Mouse (Mus musculus) lung, postnatal 4 days (tissue): Measurements from ENCODE around the gene Rfx7.

Experiments
- DNase-seq, 2 experiments: peaks; one replicate each; pipeline ENCODE4 v3.0.0; 2021

The Rfx7 gene

GRCm38 (mm10) chr9:72558780-72559179, 26.7 kb downstream of the Rfx7 start:
- DNase-seq: no peak

DNA sequence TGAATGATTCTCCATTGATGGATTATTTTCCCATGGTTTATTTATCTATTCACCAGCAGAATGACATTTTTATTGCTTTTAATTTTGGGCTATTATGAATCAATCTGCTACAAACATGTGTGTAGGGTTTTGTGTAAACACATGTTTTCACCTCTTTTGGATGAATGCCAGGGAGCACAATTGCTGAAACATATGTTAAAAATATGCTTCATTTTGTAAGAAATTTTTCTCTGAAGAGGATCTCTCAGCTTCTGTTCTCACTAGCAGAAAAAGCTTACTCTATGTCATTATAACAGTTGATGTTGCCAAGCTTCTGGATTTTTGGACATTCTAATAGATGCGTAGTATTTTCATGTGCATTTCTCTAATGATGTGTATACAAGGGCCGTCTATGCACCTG, 28.3 kb downstream of the Rfx7 start:
- no peak for DNase-seq

GRCm38 (mm10) chr9:72563277-72563676, 31.2 kb downstream of the Rfx7 start:
- DNase-seq: no peak

DNA sequence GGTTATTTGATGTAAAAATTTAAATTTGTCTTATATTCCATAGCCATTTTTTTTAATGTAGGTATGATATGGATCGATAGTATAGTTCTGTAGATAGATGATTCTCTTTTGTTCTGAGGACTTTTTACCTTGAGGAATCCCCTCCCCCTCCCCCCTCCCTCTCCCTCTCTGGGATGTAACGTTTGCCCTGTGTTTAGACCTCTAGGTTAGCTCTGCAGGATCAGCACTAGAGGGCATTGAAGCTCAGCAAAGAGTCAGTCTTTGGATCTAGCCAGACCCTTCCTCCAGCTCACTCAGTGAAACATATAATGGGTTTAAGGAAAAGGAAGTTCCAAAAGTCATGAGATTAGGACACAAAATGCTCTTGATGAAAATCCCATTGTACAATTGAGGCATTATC, 35.1 kb downstream of the Rfx7 start:
- DNase-seq: no peak

DNA sequence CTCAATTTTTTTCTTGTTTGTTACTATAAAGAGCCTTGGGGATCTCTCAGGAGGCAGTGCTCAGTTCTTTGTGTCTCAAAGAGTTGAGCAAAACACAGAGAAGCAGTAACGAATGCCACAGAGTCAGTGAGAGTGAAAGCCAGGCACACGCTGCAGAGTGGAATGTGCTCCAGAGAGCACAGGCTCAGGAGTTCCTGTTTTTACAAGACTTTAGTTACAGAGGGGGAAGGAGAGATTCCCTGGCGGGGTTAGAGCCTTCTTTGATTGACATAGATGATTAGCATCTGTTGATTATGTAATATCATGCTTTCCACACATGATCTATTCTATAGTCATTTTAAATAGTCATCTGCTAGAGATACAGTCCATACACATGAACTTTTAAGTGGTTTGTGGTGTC, 48.2 kb downstream of the Rfx7 start:
- no peak for DNase-seq

DNA sequence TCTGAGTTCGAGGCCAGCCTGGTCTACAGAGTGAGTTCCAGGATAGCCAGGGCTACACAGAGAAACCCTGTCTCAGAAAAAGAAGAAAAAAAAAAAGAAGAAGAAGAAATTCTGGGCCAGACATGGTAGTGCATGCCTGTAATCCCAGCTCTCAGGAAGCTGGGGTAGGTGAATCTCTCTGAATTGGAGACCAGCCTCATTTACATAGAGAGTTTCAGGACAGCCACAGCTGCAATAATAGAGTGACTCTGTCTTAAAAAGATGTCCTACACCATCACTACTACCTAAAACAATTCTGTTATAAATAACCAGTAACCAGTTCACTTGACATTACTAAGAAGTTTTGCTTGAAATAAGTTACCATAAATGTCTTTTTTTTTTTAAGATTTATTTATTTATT, 58.8 kb downstream of the Rfx7 start:
- no peak for DNase-seq

- no peak for DNase-seq
These were observed 60.0 kb downstream of the Rfx7 start for GRCm38 (mm10) chr9:72592016-72592415.

DNA sequence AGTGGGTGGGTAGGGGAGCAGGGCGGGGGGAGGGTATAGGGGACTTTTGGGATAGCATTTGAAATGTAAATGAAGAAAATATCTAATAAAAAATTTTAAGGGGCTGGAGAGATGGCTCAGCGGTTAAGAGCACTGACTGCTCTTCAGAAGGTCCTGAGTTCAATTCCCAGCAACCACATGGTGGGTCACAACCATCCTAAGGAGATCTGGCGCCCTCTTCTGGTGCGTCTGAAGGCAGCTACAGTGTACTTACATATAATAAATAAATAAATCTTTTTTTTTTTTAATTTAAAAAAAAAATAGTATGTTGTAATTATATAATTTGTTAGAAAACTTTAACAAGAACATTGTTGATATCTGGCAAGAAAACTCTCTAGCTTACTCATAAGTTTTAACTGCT, 62.6 kb downstream of the Rfx7 start:
- DNase-seq: peak in 1 of 2 experiments; percentile 28

DNA sequence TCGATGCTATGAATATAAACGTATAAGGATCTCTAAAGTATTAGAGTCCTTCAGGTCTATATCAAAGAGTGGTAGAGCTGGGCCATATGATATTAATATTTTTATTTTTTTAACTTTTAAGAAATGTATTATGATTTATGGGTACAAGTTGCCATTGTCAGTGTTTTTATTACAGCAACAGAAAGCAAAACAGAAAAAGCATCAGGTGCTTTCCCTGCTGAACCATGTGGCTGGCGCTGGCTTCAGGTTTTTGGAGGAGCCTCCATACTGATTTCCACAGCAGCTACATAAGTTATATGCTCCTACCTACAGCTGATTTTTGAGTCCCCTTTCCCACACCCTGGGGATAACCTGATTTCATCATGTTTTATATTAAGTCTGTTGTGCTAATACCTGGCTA, 68.1 kb downstream of the Rfx7 start:
- no peak for DNase-seq

- DNase-seq: no peak
These were observed 77.7 kb downstream of the Rfx7 start for GRCm38 (mm10) chr9:72609771-72610170.

DNA sequence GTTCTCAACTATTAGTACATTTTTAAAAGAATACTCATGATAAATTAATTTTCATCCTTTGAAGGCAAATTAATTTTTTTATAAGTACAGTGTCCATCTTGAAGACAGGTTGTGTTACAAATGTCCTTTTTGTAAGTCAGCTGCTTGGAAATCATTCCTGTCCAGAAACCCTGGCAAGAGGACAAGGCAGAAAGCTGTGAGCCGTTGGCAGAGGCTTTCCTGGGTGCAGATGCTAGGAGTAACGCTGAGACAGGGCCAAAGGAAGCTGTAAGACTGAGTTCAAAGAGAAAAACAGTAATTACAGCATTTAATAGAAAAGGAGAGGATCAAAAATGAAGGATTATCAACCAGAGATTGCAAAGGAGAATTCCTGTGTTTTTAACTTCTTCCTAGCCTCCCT, 81.8 kb downstream of the Rfx7 start:
- DNase-seq: no peak

GRCm38 (mm10) chr9:72614786-72615480, 82.9 kb downstream of the Rfx7 start:
- DNase-seq: no peak

DNA sequence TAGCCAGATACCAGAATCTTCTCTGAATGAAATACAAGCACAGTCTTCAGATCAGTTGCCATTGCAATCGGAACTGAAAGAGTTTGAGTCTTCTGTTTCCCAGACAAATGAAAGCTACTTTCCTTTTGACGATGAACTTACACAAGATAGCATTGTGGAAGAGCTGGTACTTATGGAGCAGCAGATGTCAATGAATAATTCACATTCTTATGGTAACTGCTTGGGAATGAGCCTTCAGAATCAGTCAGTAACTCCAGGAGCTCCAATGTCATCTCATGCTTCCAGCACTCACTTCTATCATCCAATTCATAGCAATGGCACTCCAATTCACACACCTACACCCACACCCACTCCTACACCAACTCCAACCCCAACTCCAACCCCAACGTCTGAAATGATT, 86.0 kb downstream of the Rfx7 start:
- DNase-seq: no peak

DNA sequence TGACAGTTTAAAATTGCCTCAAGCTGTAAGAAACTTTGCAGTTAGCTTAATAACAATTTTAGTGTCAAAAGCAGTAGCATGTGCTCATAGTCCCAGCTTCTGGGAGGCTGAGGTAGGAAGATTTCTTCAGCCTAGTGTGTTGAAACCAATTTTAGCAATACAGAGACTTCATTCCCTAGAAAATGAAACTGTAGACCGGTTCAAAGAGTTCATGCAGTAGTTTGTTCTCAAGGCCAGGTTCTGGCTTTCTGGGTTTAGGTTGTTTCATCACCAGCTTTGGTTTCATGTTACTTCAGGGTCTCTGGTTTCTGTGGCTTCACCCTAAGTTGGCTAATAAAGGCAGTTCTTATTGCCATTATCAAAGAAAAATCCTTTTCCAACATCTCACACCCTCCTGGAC, 91.6 kb downstream of the Rfx7 start:
- DNase-seq: no peak

- DNase-seq: no peak
These were observed 95.6 kb downstream of the Rfx7 start for GRCm38 (mm10) chr9:72627598-72627997.

GRCm38 (mm10) chr9:72628591-72628990, 96.6 kb downstream of the Rfx7 start:
- peak in 1 of 2 experiments; percentile 45 for DNase-seq

DNA sequence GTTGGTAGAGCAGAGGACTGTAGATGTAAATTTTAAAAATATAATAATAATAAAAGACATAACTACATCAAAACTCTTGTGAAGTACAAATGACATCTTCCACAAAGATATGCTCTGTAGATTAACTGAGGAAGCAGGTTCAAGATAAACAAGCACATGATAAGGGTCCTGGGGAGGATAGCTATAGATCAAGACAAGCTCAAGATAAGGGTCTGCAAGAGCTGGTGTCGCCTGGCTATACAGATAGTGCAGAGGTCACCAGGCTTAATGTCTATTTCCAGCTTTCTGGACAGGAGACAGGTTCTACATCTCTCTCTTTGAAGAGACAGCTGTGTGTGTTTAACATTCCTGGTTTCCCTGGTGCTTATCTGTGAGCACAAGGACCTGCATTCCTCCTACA, 100.2 kb downstream of the Rfx7 start:
- no peak for DNase-seq

- no peak for DNase-seq
These were observed 103.1 kb downstream of the Rfx7 start for GRCm38 (mm10) chr9:72635134-72635533.

GRCm38 (mm10) chr9:72636547-72636946, 104.5 kb downstream of the Rfx7 start:
- no peak for DNase-seq

DNA sequence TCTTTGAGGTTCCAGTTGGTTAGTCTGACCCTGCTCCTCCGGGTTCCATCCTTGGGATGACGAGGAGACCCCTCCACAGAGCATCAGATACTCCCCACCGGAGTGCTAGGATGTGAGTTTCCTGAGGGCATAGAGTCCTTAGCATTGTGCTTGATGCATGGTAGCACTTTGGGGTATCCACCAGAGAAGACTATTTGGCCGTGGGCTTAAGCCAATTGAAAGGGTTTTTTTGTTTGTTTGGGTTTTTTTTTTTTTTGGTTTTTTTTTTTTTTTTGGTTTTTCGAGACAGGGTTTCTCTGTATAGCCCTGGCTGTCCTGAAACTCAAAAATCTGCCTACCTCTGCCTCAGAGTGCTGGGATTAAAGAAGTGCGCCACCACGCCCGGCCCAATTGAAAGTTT, 105.2 kb downstream of the Rfx7 start:
- DNase-seq: no peak

DNA sequence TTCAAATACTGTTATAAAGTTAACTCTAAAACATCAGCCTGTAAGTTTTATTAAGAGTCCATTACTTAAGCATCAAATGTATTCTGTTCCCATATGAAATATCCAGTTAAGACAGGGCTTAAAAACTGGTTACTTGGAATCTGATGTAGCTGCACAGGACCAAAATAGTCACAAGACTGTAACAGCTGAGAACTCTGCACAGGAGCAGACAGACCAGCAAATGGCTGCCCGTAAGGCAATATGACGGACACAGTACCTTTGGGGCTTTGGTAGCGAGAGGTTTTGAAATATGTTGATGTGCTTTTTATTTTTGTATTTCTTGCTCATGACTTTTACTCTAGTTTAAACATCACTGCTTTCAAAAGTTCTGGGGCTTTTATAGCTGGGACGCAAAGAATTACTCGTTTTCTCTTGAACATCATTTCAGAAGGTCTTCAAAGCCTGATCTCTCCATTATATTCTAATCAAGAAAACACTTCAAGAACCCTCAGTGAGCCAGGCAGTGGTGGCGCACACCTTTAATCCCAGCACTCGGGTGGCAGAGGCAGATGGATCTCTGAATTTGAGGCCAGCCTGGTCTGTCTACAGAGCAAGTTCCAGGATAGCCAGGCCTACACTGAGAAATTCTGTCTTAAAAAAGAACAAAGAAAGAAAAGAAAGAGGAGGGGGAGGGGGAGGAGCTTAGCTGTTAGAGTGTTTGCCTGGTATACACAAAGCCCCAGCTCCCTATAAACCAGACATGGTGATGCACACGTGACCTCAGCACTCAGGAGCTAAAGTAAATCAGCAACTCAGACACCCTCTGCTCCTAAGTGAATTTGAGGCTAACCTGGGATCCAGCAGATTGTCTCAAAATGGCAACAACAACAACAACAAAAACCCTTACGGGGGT, 107.2 kb downstream of the Rfx7 start:
- no peak for DNase-seq

DNA sequence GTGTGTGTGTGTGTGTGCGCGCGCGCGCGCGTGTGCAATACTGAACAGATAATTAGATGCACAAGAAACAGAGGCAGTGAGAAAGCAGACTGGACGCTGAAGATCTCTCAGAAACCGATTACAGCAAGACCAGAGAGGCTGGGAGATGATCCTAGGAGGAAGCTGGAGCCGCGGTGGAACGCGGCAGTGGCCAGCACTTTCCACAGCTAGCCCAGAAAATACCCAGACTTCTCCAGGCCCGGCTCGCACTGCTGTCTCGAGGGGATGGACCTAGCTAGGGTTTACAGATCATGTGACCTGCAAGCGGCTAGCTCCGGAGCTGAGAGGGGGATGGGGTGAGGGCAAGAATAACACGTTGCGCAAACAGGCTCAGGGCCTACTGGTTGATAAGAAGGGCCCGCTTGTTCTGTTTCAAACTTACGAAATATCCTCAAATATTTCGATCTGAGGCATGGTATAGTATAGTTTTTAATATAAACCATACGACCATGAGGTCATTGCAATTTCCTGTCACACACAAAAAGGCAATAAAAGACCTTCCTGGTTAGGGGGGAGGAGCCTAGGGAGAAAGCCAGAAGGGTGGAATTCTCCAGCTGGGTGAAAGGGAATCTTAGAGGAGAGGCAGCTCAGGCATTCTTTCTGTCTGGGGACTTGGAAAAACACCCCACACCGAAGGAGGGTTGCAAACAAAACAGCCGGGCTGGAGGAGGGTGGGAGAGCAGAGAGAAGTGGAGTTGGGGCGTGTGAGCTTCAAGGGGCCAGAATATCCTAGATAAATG, 108.0 kb downstream of the Rfx7 start:
- peak; percentile 87 to 93 for DNase-seq

GRCm38 (mm10) chr9:72640642-72641041, 108.6 kb downstream of the Rfx7 start:
- no peak for DNase-seq
